Mouse (Mus musculus) central nervous system, embryonic 11.5 days (tissue): ENCODE measurements around the gene Neurog1. TPM values are rescaled to one million over a fixed set of nuclear protein-coding genes. Genes with fewer than 3 reads are reported as not detected.

Source experiments
- polyA plus RNA-seq: library from polyadenylated mRNA; depleted of rRNA; stranded (reverse); fragments of >200 nt; gene quantifications from 2 replicates; pipeline ENCODE4 v1.2.3, GENCODE M21; 2012; rRNA removed

The Neurog1 gene
- 39.3 and 49.9 TPM in 2 replicates for polyA plus RNA-seq

GRCm38 (mm10) chr13:56251924-56252619 is at the start of gene Neurog1:
Gene Neurog1 (minus strand): TSS chr13:56252163.

DNA sequence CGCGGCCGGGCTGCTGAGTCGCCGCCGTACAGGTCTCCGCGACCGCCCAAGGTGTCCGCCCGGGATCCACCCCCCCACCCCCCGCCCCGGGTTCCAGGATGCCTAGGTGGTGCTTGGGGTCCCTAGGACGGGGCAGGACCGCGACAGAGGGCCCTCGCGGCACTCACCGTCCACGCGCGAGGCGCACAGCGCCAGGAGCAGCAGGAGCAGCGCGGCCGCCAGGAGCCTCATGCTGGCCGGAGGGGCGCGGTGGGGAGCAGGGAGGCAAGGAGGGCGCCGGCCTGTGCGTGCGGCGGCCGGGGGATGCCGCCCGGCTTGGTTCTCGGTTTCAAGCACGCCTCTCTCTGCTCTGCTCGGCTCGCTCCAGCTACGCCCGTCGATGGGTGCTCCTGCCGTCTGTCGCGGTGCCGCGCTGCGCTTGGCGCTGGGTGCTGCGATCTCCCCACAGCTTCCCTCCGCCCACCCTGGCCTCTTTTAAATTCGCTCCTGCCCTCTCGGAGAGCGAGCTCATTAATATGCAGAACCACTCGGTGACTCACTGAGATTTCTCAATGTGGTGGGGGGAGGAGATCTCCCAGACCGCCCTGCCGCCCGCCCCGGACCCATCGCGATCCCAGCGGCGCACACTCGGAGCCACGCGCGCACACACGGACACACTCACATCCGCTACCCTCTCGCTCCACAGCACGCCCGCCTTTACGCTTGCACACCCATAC is 44.1 kb upstream of the Neurog1 start, which contains the start of gene Cxcl14:
TSS of gene Cxcl14 (minus strand) at position 609 of the 716 bp plus-strand sequence.

Other genes starting within 250 kb of the Neurog1 start
- gene H2afy, start 115.8 kb downstream of the Neurog1 start, polyA plus RNA-seq = 441 and 534 TPM in 2 replicates
- 0.72 and 0.96 TPM in 2 replicates for gene Tifab, start 73.3 kb downstream of the Neurog1 start, polyA plus RNA-seq
- 11.0 and 38.8 TPM in 2 replicates for gene Cxcl14, start 44.4 kb upstream of the Neurog1 start, polyA plus RNA-seq
- gene Gm3045, start 174.4 kb upstream of the Neurog1 start, polyA plus RNA-seq = not detected in 2 replicates
- 0.06 and 0.07 TPM in 2 replicates for gene Slc25a48, start 186.2 kb upstream of the Neurog1 start, polyA plus RNA-seq
- not detected in 2 replicates for gene Il9, start 230.1 kb upstream of the Neurog1 start, polyA plus RNA-seq